Mouse (Mus musculus) limb, embryonic 10.5 days (tissue): ENCODE results near the gene Hk2. TPM values are rescaled to one million over a fixed set of nuclear protein-coding genes. Genes with fewer than 3 reads are reported as not detected.

Experiments used
- DNase-seq: peaks from one replicate; pipeline ENCODE4 v3.0.0-alpha.2; 2017; ENCODE audit warnings: low spot score
- H3K27ac ChIP-seq: fragments of 300-500 bp; sonication (generic); 2 replicates; pipeline ENCODE4 v1.5.1; 2016; ENCODE audit warnings: mild to moderate bottlenecking
- H3K27me3 ChIP-seq: fragments of 300-500 bp; sonication (generic); 2 replicates; pipeline ENCODE4 v1.6.1; 2016; ENCODE audit warnings: low read depth, mild to moderate bottlenecking; ENCODE audit not compliant: poor library complexity, severe bottlenecking
- H3K36me3 ChIP-seq: fragments of 300-500 bp; sonication (generic); 2 replicates; pipeline ENCODE4 v1.6.1; 2016; ENCODE audit warnings: mild to moderate bottlenecking, moderate library complexity
- H3K4me1 ChIP-seq: fragments of 300-500 bp; sonication (generic); 2 replicates; pipeline ENCODE4 v1.6.1; 2016
- H3K4me3 ChIP-seq: fragments of 300-500 bp; sonication (generic); 2 replicates; pipeline ENCODE4 v1.5.1; 2016; ENCODE audit warnings: mild to moderate bottlenecking, moderate library complexity
- H3K9me3 ChIP-seq: fragments of 300-500 bp; sonication (generic); replicated peaks from 2 replicates; pipeline ENCODE4 v1.6.1; 2016; ENCODE audit warnings: mild to moderate bottlenecking
- WGBS: fragments of 180-500 bp; shearing (Covaris S2); methylation state at CpG from one replicate; pipeline ENCODE4 v1.1.7; 2016; 5-methylcytosine and 5-hydroxymethylcytosine counted together
- polyA plus RNA-seq: library from polyadenylated mRNA; unstranded; fragments of >200 nt; fragmentation: Nextera tagmentation; extraction: Ambion mirVana; gene quantifications from 2 replicates; pipeline ENCODE4 v1.2.1, GENCODE M21; 2016

The Hk2 gene
- polyA plus RNA-seq, 1 experiment from 2014 or later, result 27.5 TPM

- no peak for DNase-seq
- H3K36me3 ChIP-seq, result no peaks in the 10 kb centered on the region
- H3K4me3 ChIP-seq, result no peak overlapping the region
- H3K4me1 ChIP-seq, result no peaks in the 10 kb centered on the region
- no peak overlapping the region for H3K27ac ChIP-seq
- H3K9me3 ChIP-seq, result no peaks in the 10 kb centered on the region
- H3K27me3 ChIP-seq, result no peaks in the 10 kb centered on the region
- 71% methylated on average over 8 of the region's 8 CpGs for WGBS
Observed at GRCm38 (mm10) chr6:82780802-82781393, 6.6 kb upstream of the Hk2 start.

- Histone ChIP-seq H3K36me3 (no peaks in the 10 kb centered on the region), H3K4me3 (no peak overlapping the region), H3K27ac (no peak overlapping the region), H3K9me3 (no peaks in the 10 kb centered on the region), H3K27me3 (peaks cover 5% of the 10 kb centered on the region; the same call in 1 of the 2 replicates), H3K4me1 (no peaks in the 10 kb centered on the region)
- 71% methylated on average over 4 of the region's 4 CpGs for WGBS
- no peak for DNase-seq
Observed at GRCm38 (mm10) chr6:82780369-82780768, 6.1 kb upstream of the Hk2 start.

- Histone ChIP-seq H3K27ac (no peak overlapping the region), H3K4me3 (no peak overlapping the region), H3K9me3 (no peaks in the 10 kb centered on the region), H3K36me3 (no peaks in the 10 kb centered on the region), H3K27me3 (peaks cover 11% of the 10 kb centered on the region; the same call in 1 of the 2 replicates), H3K4me1 (peaks cover 19% of the 10 kb centered on the region)
- no peak for DNase-seq
- 92% methylated on average over 4 of the region's 4 CpGs for WGBS
Observed at GRCm38 (mm10) chr6:82777124-82777654, 2.9 kb upstream of the Hk2 start.

- no peak overlapping the region for H3K27ac ChIP-seq
- H3K9me3 ChIP-seq, result no peaks in the 10 kb centered on the region
- H3K4me3 ChIP-seq, result no peak overlapping the region
- peaks cover 34% of the 10 kb centered on the region for H3K4me1 ChIP-seq
- whole genome bisulfite sequencing, result 84% methylated on average over 6 of the region's 6 CpGs
- no peak for DNase-seq
- H3K27me3 ChIP-seq, result peaks cover 11% of the 10 kb centered on the region; the same call in 1 of the 2 replicates
- no peaks in the 10 kb centered on the region for H3K36me3 ChIP-seq
Observed at GRCm38 (mm10) chr6:82775386-82775785, 1.1 kb upstream of the Hk2 start.

GRCm38 (mm10) chr6:82773261-82774131, 758 bp downstream of the Hk2 start:
- peak overlapping the region; percentile 89 for H3K27ac ChIP-seq
- H3K36me3 ChIP-seq, result no peaks in the 10 kb centered on the region
- WGBS, result under 1% methylated on average over 67 of the region's 68 CpGs
- peak overlapping the region; percentile 78 for H3K4me3 ChIP-seq
- H3K9me3 ChIP-seq, result no peaks in the 10 kb centered on the region
- H3K27me3 ChIP-seq, result peaks cover 11% of the 10 kb centered on the region; the same call in 1 of the 2 replicates
- peak; percentile 81 for DNase-seq
- H3K4me1 ChIP-seq, result peaks cover 44% of the 10 kb centered on the region

GRCm38 (mm10) chr6:82772451-82773101, 1.7 kb downstream of the Hk2 start:
- H3K27ac ChIP-seq, result peak overlapping the region; percentile 89
- peak overlapping the region; percentile 78 for H3K4me3 ChIP-seq
- H3K36me3 ChIP-seq, result 0 out of 2 replicates have a peak, but pooled peaks cover 4% of the 10 kb centered on the region
- WGBS, result under 1% methylated on average over 19 of the region's 19 CpGs
- H3K9me3 ChIP-seq, result no peaks in the 10 kb centered on the region
- peaks cover 11% of the 10 kb centered on the region; the same call in 1 of the 2 replicates for H3K27me3 ChIP-seq
- peak; percentile 65 for DNase-seq
- peaks cover 44% of the 10 kb centered on the region for H3K4me1 ChIP-seq

GRCm38 (mm10) chr6:82771981-82772409, 2.3 kb downstream of the Hk2 start:
- DNase-seq, result peak; percentile 63
- Histone ChIP-seq H3K4me3 (peak overlapping the region; percentile 78), H3K36me3 (0 out of 2 replicates have a peak, but pooled peaks cover 4% of the 10 kb centered on the region), H3K27me3 (peaks cover 11% of the 10 kb centered on the region; the same call in 1 of the 2 replicates), H3K4me1 (peaks cover 44% of the 10 kb centered on the region), H3K9me3 (no peaks in the 10 kb centered on the region), H3K27ac (peak overlapping the region; percentile 89)
- WGBS, result under 1% methylated on average over 10 of the region's 10 CpGs

GRCm38 (mm10) chr6:82771059-82771458, 3.2 kb downstream of the Hk2 start:
- no peak overlapping the region for H3K27ac ChIP-seq
- WGBS, result 70% methylated on average over 9 of the region's 9 CpGs

GRCm38 (mm10) chr6:82770286-82770685, 4.0 kb downstream of the Hk2 start:
- peaks cover 11% of the 10 kb centered on the region; the same call in 1 of the 2 replicates for H3K36me3 ChIP-seq
- H3K27ac ChIP-seq, result no peak overlapping the region
- peaks cover 44% of the 10 kb centered on the region for H3K4me1 ChIP-seq
- 89% methylated on average over 3 of the region's 3 CpGs for WGBS
- DNase-seq, result no peak
- H3K27me3 ChIP-seq, result peaks cover 5% of the 10 kb centered on the region; the same call in 1 of the 2 replicates
- H3K9me3 ChIP-seq, result no peaks in the 10 kb centered on the region
- H3K4me3 ChIP-seq, result no peak overlapping the region

More at GRCm38 (mm10) chr6:82771059-82771458, 3.2 kb downstream of the Hk2 start:
- H3K27me3 ChIP-seq, result peaks cover 11% of the 10 kb centered on the region; the same call in 1 of the 2 replicates
- H3K4me3 ChIP-seq, result no peak overlapping the region
- H3K36me3 ChIP-seq, result peaks cover 11% of the 10 kb centered on the region; the same call in 1 of the 2 replicates
- H3K4me1 ChIP-seq, result peaks cover 44% of the 10 kb centered on the region
- no peaks in the 10 kb centered on the region for H3K9me3 ChIP-seq
- DNase-seq, result no peak

- no peak for DNase-seq
- 69% methylated on average over 5 of the region's 5 CpGs for WGBS
- H3K4me1 ChIP-seq, result peaks cover 40% of the 10 kb centered on the region
- no peak overlapping the region for H3K27ac ChIP-seq
- no peaks in the 10 kb centered on the region for H3K27me3 ChIP-seq
- peaks cover 11% of the 10 kb centered on the region; the same call in 1 of the 2 replicates for H3K36me3 ChIP-seq
- no peak overlapping the region for H3K4me3 ChIP-seq
- no peaks in the 10 kb centered on the region for H3K9me3 ChIP-seq
Observed at GRCm38 (mm10) chr6:82769704-82770103, 4.5 kb downstream of the Hk2 start.

- 91% methylated on average over 12 of the region's 12 CpGs for WGBS
Observed at GRCm38 (mm10) chr6:82767734-82768586, 6.3 kb downstream of the Hk2 start.

More at GRCm38 (mm10) chr6:82767734-82768586, 6.3 kb downstream of the Hk2 start:
- Histone ChIP-seq H3K4me1 (peaks cover 34% of the 10 kb centered on the region), H3K27ac (no peak overlapping the region), H3K36me3 (peaks cover 11% of the 10 kb centered on the region; the same call in 1 of the 2 replicates), H3K4me3 (no peak overlapping the region), H3K9me3 (no peaks in the 10 kb centered on the region), H3K27me3 (no peaks in the 10 kb centered on the region)
- no peak for DNase-seq
